Mouse (Mus musculus): Measurements from ENCODE around the gene R3hdm2.

R3hdm2 gene

GRCm38 (mm10) chr10:127353909-127354895 is 25.9 kb upstream of the R3hdm2 start, which contains the start of gene Inhbe:
TSS of gene Inhbe (minus strand) at chr10:127354411.
- DNase-seq (ENCODE audit: low spot score in 2 of 2): no peak

- no peak for DNase-seq (ENCODE audit: low spot score in 2 of 2)
Observed at GRCm38 (mm10) chr10:127355336-127355735, 24.8 kb upstream of the R3hdm2 start.

GRCm38 (mm10) chr10:127360714-127361113 is 19.4 kb upstream of the R3hdm2 start:
- DNase-seq (ENCODE audit: low spot score in 2 of 2): no peak

- no peak for DNase-seq (ENCODE audit: low spot score in 2 of 2)
Observed at GRCm38 (mm10) chr10:127367116-127367515, 13.0 kb upstream of the R3hdm2 start.

- DNase-seq (ENCODE audit: low spot score in 2 of 2): no peak
Observed at GRCm38 (mm10) chr10:127368273-127368672, 11.9 kb upstream of the R3hdm2 start.

- no peak for DNase-seq (ENCODE audit: low spot score in 2 of 2)
Observed at GRCm38 (mm10) chr10:127369834-127370820, 10.0 kb upstream of the R3hdm2 start, which contains the start of gene Inhbc. TSS of gene Inhbc (minus strand) at chr10:127370431.

GRCm38 (mm10) chr10:127371023-127371422 is 9.1 kb upstream of the R3hdm2 start:
- no peak for DNase-seq (ENCODE audit: low spot score in 2 of 2)

GRCm38 (mm10) chr10:127377700-127378099 is 2.4 kb upstream of the R3hdm2 start:
- DNase-seq (ENCODE audit: low spot score in 2 of 2): no peak

- DNase-seq (ENCODE audit: low spot score in 2 of 2): no peak
Observed at GRCm38 (mm10) chr10:127379654-127380053, 473 bp upstream of the R3hdm2 start.

- peak; percentile 33 to 58 for DNase-seq (ENCODE audit: low spot score in 2 of 2)
Observed at GRCm38 (mm10) chr10:127380767-127381742, 928 bp downstream of the R3hdm2 start.

- DNase-seq (ENCODE audit: low spot score in 2 of 2): no peak
Observed at GRCm38 (mm10) chr10:127381743-127382134, 1.6 kb downstream of the R3hdm2 start.

GRCm38 (mm10) chr10:127391774-127392173 is 11.6 kb downstream of the R3hdm2 start:
- no peak for DNase-seq (ENCODE audit: low spot score in 2 of 2)

GRCm38 (mm10) chr10:127404701-127405100 is 24.6 kb downstream of the R3hdm2 start:
- DNase-seq (ENCODE audit: low spot score in 2 of 2): no peak

- no peak for DNase-seq (ENCODE audit: low spot score in 2 of 2)
Observed at GRCm38 (mm10) chr10:127407391-127407790, 27.3 kb downstream of the R3hdm2 start.

GRCm38 (mm10) chr10:127412101-127412500 is 32.0 kb downstream of the R3hdm2 start:
- no peak for DNase-seq (ENCODE audit: low spot score in 2 of 2)

- DNase-seq (ENCODE audit: low spot score in 2 of 2): no peak
Observed at GRCm38 (mm10) chr10:127412776-127413175, 32.6 kb downstream of the R3hdm2 start.

GRCm38 (mm10) chr10:127413585-127413984 is 33.5 kb downstream of the R3hdm2 start:
- DNase-seq (ENCODE audit: low spot score in 2 of 2): no peak

GRCm38 (mm10) chr10:127414141-127414540 is 34.0 kb downstream of the R3hdm2 start:
- DNase-seq (ENCODE audit: low spot score in 2 of 2): no peak

GRCm38 (mm10) chr10:127420131-127420530 is 40.0 kb downstream of the R3hdm2 start:
- no peak for DNase-seq (ENCODE audit: low spot score in 2 of 2)

- DNase-seq (ENCODE audit: low spot score in 2 of 2): no peak
Observed at GRCm38 (mm10) chr10:127420676-127421353, 40.7 kb downstream of the R3hdm2 start.

Data from spleen, postnatal 14 days (tissue).